Mouse (Mus musculus): ENCODE data around the gene Bpifb9a. TPM values are rescaled to one million over a fixed set of nuclear protein-coding genes. Genes with fewer than 3 reads are reported as not detected.

The Bpifb9a gene
- total RNA-seq, 1 experiment: not detected

GRCm38 (mm10) chr2:154219950-154220349 is 37.7 kb upstream of the Bpifb9a start:
- Histone ChIP-seq H3K4me3 (ENCODE audit: insufficient read depth in 1 of 2, low read depth in 1 of 2, low read length in 2 of 2, poor library complexity in 1 of 2, severe bottlenecking in 1 of 2) (no peak overlapping the region), H3K9ac (ENCODE audit: insufficient read depth, low read depth, low read length, poor library complexity, severe bottlenecking) (no peak overlapping the region), H3K27ac (ENCODE audit: insufficient read depth, low read depth, low read length, poor library complexity, severe bottlenecking) (no peak overlapping the region), H3K4me1 (ENCODE audit: control insufficient read depth in 2 of 2, insufficient read depth in 2 of 2, low read length in 2 of 2, poor library complexity in 1 of 2) (peaks cover 0 to 13% of the 10 kb centered on the region in 2 experiments; a peak in 3 of 4 replicates), H3K9me3 (ENCODE audit: control insufficient read depth, insufficient read depth, low read depth, low read length) (no peaks in the 10 kb centered on the region), H3K36me3 (ENCODE audit: control insufficient read depth, insufficient read depth, low read length, poor library complexity, severe bottlenecking) (no peaks in the 10 kb centered on the region)
- no peak for DNase-seq (ENCODE audit: low read depth, low spot score)
- in situ Hi-C loops (cut with MboI; ENCODE audit: low sequenced_read_pairs in 2 of 2, unreplicated experiment in 2 of 2): no loop called here
- TF ChIP-seq ZNF384 (IDR thresholded peaks at IDR 0.05; ENCODE audit: low read depth, low read length) (no peak), CHD2 (IDR thresholded peaks at IDR 0.05; ENCODE audit: low read depth, low read length) (no peak), MAFK (IDR thresholded peaks at IDR 0.05; ENCODE audit: insufficient read depth, low read depth, low read length) (no peak), HCFC1 (IDR thresholded peaks at IDR 0.05; ENCODE audit: borderline replicate concordance, insufficient read depth, low read length) (no peak), ZC3H11A (IDR thresholded peaks at IDR 0.05; ENCODE audit: borderline replicate concordance, low read depth, low read length) (no peak)

GRCm38 (mm10) chr2:154223265-154223916 is 34.3 kb upstream of the Bpifb9a start, which contains the start of gene Bpifb5:
Gene Bpifb5 (plus strand): TSS chr2:154223742.
- Histone ChIP-seq H3K4me3 (ENCODE audit: insufficient read depth in 1 of 2, low read depth in 1 of 2, low read length in 2 of 2, poor library complexity in 1 of 2, severe bottlenecking in 1 of 2) (no peak within 1 kb of the TSS), H3K9ac (ENCODE audit: insufficient read depth, low read depth, low read length, poor library complexity, severe bottlenecking) (no peak within 1 kb of the TSS), H3K27ac (ENCODE audit: insufficient read depth, low read depth, low read length, poor library complexity, severe bottlenecking) (no peak within 1 kb of the TSS)

GRCm38 (mm10) chr2:154223917-154224273 is 33.8 kb upstream of the Bpifb9a start:
- Histone ChIP-seq H3K36me3 (ENCODE audit: control insufficient read depth, insufficient read depth, low read length, poor library complexity, severe bottlenecking) (no peaks in the 10 kb centered on the region), H3K4me1 (ENCODE audit: control insufficient read depth in 2 of 2, insufficient read depth in 2 of 2, low read length in 2 of 2, poor library complexity in 1 of 2) (peaks cover 0 to 17% of the 10 kb centered on the region in 2 experiments; a peak in 3 of 4 replicates), H3K27ac (ENCODE audit: insufficient read depth, low read depth, low read length, poor library complexity, severe bottlenecking) (no peak overlapping the region), H3K9ac (ENCODE audit: insufficient read depth, low read depth, low read length, poor library complexity, severe bottlenecking) (no peak overlapping the region), H3K9me3 (ENCODE audit: control insufficient read depth, insufficient read depth, low read depth, low read length) (no peaks in the 10 kb centered on the region), H3K4me3 (ENCODE audit: insufficient read depth in 1 of 2, low read depth in 1 of 2, low read length in 2 of 2, poor library complexity in 1 of 2, severe bottlenecking in 1 of 2) (no peak overlapping the region)
- in situ Hi-C loops (cut with MboI; ENCODE audit: low sequenced_read_pairs in 2 of 2, unreplicated experiment in 2 of 2): no loop called here
- no peak for DNase-seq (ENCODE audit: low read depth, low spot score)
- TF ChIP-seq CHD2 (IDR thresholded peaks at IDR 0.05; ENCODE audit: low read depth, low read length) (no peak), ZC3H11A (IDR thresholded peaks at IDR 0.05; ENCODE audit: borderline replicate concordance, low read depth, low read length) (no peak), ZNF384 (IDR thresholded peaks at IDR 0.05; ENCODE audit: low read depth, low read length) (no peak), MAFK (IDR thresholded peaks at IDR 0.05; ENCODE audit: insufficient read depth, low read depth, low read length) (no peak), HCFC1 (IDR thresholded peaks at IDR 0.05; ENCODE audit: borderline replicate concordance, insufficient read depth, low read length) (no peak)

More at GRCm38 (mm10) chr2:154223265-154223916, 34.3 kb upstream of the Bpifb9a start, which contains the start of gene Bpifb5:
- no peak for TF ChIP-seq HCFC1 (IDR thresholded peaks at IDR 0.05; ENCODE audit: borderline replicate concordance, insufficient read depth, low read length)
- peaks cover 0 to 15% of the 10 kb centered on the region in 2 experiments; a peak in 3 of 4 replicates for H3K4me1 ChIP-seq (ENCODE audit: control insufficient read depth in 2 of 2, insufficient read depth in 2 of 2, low read length in 2 of 2, poor library complexity in 1 of 2)
- H3K9me3 ChIP-seq (ENCODE audit: control insufficient read depth, insufficient read depth, low read depth, low read length): no peaks in the 10 kb centered on the region
- H3K36me3 ChIP-seq (ENCODE audit: control insufficient read depth, insufficient read depth, low read length, poor library complexity, severe bottlenecking): no peaks in the 10 kb centered on the region
- in situ Hi-C loops (cut with MboI; ENCODE audit: low sequenced_read_pairs in 2 of 2, unreplicated experiment in 2 of 2): no loop called here
- DNase-seq (ENCODE audit: low read depth, low spot score): peak; percentile 69

GRCm38 (mm10) chr2:154226991-154227390 is 30.7 kb upstream of the Bpifb9a start:
- Histone ChIP-seq H3K4me3 (ENCODE audit: insufficient read depth in 1 of 2, low read depth in 1 of 2, low read length in 2 of 2, poor library complexity in 1 of 2, severe bottlenecking in 1 of 2) (no peak overlapping the region), H3K27ac (ENCODE audit: insufficient read depth, low read depth, low read length, poor library complexity, severe bottlenecking) (no peak overlapping the region), H3K4me1 (ENCODE audit: control insufficient read depth in 2 of 2, insufficient read depth in 2 of 2, low read length in 2 of 2, poor library complexity in 1 of 2) (peaks cover 0 to 17% of the 10 kb centered on the region in 2 experiments; a peak in 3 of 4 replicates), H3K36me3 (ENCODE audit: control insufficient read depth, insufficient read depth, low read length, poor library complexity, severe bottlenecking) (no peaks in the 10 kb centered on the region), H3K9ac (ENCODE audit: insufficient read depth, low read depth, low read length, poor library complexity, severe bottlenecking) (no peak overlapping the region), H3K9me3 (ENCODE audit: control insufficient read depth, insufficient read depth, low read depth, low read length) (no peaks in the 10 kb centered on the region)
- TF ChIP-seq HCFC1 (IDR thresholded peaks at IDR 0.05; ENCODE audit: borderline replicate concordance, insufficient read depth, low read length) (no peak), ZNF384 (IDR thresholded peaks at IDR 0.05; ENCODE audit: low read depth, low read length) (no peak), CHD2 (IDR thresholded peaks at IDR 0.05; ENCODE audit: low read depth, low read length) (no peak), MAFK (IDR thresholded peaks at IDR 0.05; ENCODE audit: insufficient read depth, low read depth, low read length) (no peak), ZC3H11A (IDR thresholded peaks at IDR 0.05; ENCODE audit: borderline replicate concordance, low read depth, low read length) (no peak)
- no peak for DNase-seq (ENCODE audit: low read depth, low spot score)
- in situ Hi-C loops (cut with MboI; ENCODE audit: low sequenced_read_pairs in 2 of 2, unreplicated experiment in 2 of 2): no loop called here
